Mouse (Mus musculus): ENCODE data around the gene Nkx3-2. TPM values are rescaled to one million over a fixed set of nuclear protein-coding genes. Genes with fewer than 3 reads are reported as not detected.

Gene Nkx3-2
- polyA plus RNA-seq, 1 experiment from 2014 or later: not detected

- peaks cover 40% of the 10 kb centered on the region for H3K4me1 ChIP-seq
- H3K9me3 ChIP-seq: no peaks in the 10 kb centered on the region
- no peak overlapping the region for H3K27ac ChIP-seq
- 3% methylated on average over 8 of the region's 8 CpGs for WGBS
- H3K4me3 ChIP-seq: no peak overlapping the region
- peaks cover 100% of the 10 kb centered on the region for H3K27me3 ChIP-seq (ENCODE audit: poor library complexity, severe bottlenecking)
- H3K36me3 ChIP-seq (replicated peaks): no peaks in the 10 kb centered on the region
- DNase-seq (ENCODE audit: extremely low spot score, low spot score): no peak
Measured at GRCm38 (mm10) chr5:41760071-41760470, 4.2 kb downstream of the Nkx3-2 start.

- under 1% methylated on average over 19 of the region's 19 CpGs for WGBS
Measured at GRCm38 (mm10) chr5:41758671-41759639, 5.3 kb downstream of the Nkx3-2 start.

GRCm38 (mm10) chr5:41757338-41757737 lies 7.0 kb downstream of the Nkx3-2 start:
- H3K4me3 ChIP-seq: no peak overlapping the region
- peaks cover 24% of the 10 kb centered on the region for H3K4me1 ChIP-seq
- no peaks in the 10 kb centered on the region for H3K36me3 ChIP-seq (replicated peaks)
- 3% methylated on average over 5 of the region's 5 CpGs for WGBS
- no peaks in the 10 kb centered on the region for H3K9me3 ChIP-seq
- DNase-seq (ENCODE audit: extremely low spot score, low spot score): peak; percentile 15
- H3K27me3 ChIP-seq (ENCODE audit: poor library complexity, severe bottlenecking): peaks cover 100% of the 10 kb centered on the region
- no peak overlapping the region for H3K27ac ChIP-seq

More at GRCm38 (mm10) chr5:41758671-41759639, 5.3 kb downstream of the Nkx3-2 start:
- Histone ChIP-seq H3K27me3 (ENCODE audit: poor library complexity, severe bottlenecking) (peaks cover 100% of the 10 kb centered on the region), H3K36me3 (replicated peaks) (no peaks in the 10 kb centered on the region), H3K27ac (no peak overlapping the region), H3K4me3 (no peak overlapping the region), H3K4me1 (peaks cover 40% of the 10 kb centered on the region), H3K9me3 (no peaks in the 10 kb centered on the region)
- no peak for DNase-seq (ENCODE audit: extremely low spot score, low spot score)

GRCm38 (mm10) chr5:41756396-41756795 lies 7.9 kb downstream of the Nkx3-2 start:
- whole genome bisulfite sequencing: 4% methylated on average over 4 of the region's 4 CpGs
- H3K27me3 ChIP-seq (ENCODE audit: poor library complexity, severe bottlenecking): peaks cover 100% of the 10 kb centered on the region
- H3K4me3 ChIP-seq: no peak overlapping the region
- no peaks in the 10 kb centered on the region for H3K36me3 ChIP-seq (replicated peaks)
- no peaks in the 10 kb centered on the region for H3K9me3 ChIP-seq
- DNase-seq (ENCODE audit: extremely low spot score, low spot score): no peak
- H3K4me1 ChIP-seq: peaks cover 17% of the 10 kb centered on the region
- H3K27ac ChIP-seq: no peak overlapping the region

- Histone ChIP-seq H3K4me1 (peaks cover 14% of the 10 kb centered on the region), H3K4me3 (no peak overlapping the region), H3K36me3 (replicated peaks) (no peaks in the 10 kb centered on the region), H3K27ac (no peak overlapping the region), H3K9me3 (no peaks in the 10 kb centered on the region), H3K27me3 (ENCODE audit: poor library complexity, severe bottlenecking) (peaks cover 100% of the 10 kb centered on the region)
- DNase-seq (ENCODE audit: extremely low spot score, low spot score): peak; percentile 39
- WGBS: under 1% methylated on average over 23 of the region's 23 CpGs
Measured at GRCm38 (mm10) chr5:41755373-41755960, 8.8 kb downstream of the Nkx3-2 start.

GRCm38 (mm10) chr5:41754836-41755235 lies 9.5 kb downstream of the Nkx3-2 start:
- Histone ChIP-seq H3K4me3 (no peak overlapping the region; the same call in 1 of the 2 replicates), H3K9me3 (no peaks in the 10 kb centered on the region), H3K4me1 (peaks cover 14% of the 10 kb centered on the region), H3K27me3 (ENCODE audit: poor library complexity, severe bottlenecking) (peaks cover 100% of the 10 kb centered on the region), H3K36me3 (replicated peaks) (no peaks in the 10 kb centered on the region), H3K27ac (no peak overlapping the region)
- DNase-seq (ENCODE audit: extremely low spot score, low spot score): peak; percentile 40
- WGBS: under 1% methylated on average over 16 of the region's 16 CpGs

GRCm38 (mm10) chr5:41754226-41754775 lies 10.0 kb downstream of the Nkx3-2 start:
- peak; percentile 28 for DNase-seq (ENCODE audit: extremely low spot score, low spot score)
- no peak overlapping the region; the same call in 1 of the 2 replicates for H3K4me3 ChIP-seq
- peaks cover 100% of the 10 kb centered on the region for H3K27me3 ChIP-seq (ENCODE audit: poor library complexity, severe bottlenecking)
- H3K27ac ChIP-seq: no peak overlapping the region
- no peaks in the 10 kb centered on the region for H3K36me3 ChIP-seq (replicated peaks)
- no peaks in the 10 kb centered on the region for H3K9me3 ChIP-seq
- under 1% methylated on average over 17 of the region's 17 CpGs for WGBS
- H3K4me1 ChIP-seq: peaks cover 14% of the 10 kb centered on the region

GRCm38 (mm10) chr5:41752721-41753120 lies 11.6 kb downstream of the Nkx3-2 start:
- Histone ChIP-seq H3K9me3 (no peaks in the 10 kb centered on the region), H3K27me3 (ENCODE audit: poor library complexity, severe bottlenecking) (peaks cover 100% of the 10 kb centered on the region), H3K27ac (no peak overlapping the region), H3K36me3 (replicated peaks) (no peaks in the 10 kb centered on the region), H3K4me3 (no peak overlapping the region), H3K4me1 (peaks cover 14% of the 10 kb centered on the region)
- peak; percentile 24 for DNase-seq (ENCODE audit: extremely low spot score, low spot score)
- 26% methylated on average over 4 of the region's 4 CpGs for WGBS

- Histone ChIP-seq H3K36me3 (replicated peaks) (no peaks in the 10 kb centered on the region), H3K9me3 (no peaks in the 10 kb centered on the region), H3K27me3 (ENCODE audit: poor library complexity, severe bottlenecking) (peaks cover 99% of the 10 kb centered on the region), H3K27ac (no peak overlapping the region), H3K4me1 (peaks cover 14% of the 10 kb centered on the region), H3K4me3 (no peak overlapping the region)
- 0% methylated on average over 11 of the region's 15 CpGs for WGBS
- DNase-seq (ENCODE audit: extremely low spot score, low spot score): peak; percentile 17
Measured at GRCm38 (mm10) chr5:41744898-41745780, 19.2 kb downstream of the Nkx3-2 start.

GRCm38 (mm10) chr5:41744234-41744633 lies 20.1 kb downstream of the Nkx3-2 start:
- peaks cover 93% of the 10 kb centered on the region for H3K27me3 ChIP-seq (ENCODE audit: poor library complexity, severe bottlenecking)
- H3K27ac ChIP-seq: no peak overlapping the region
- no peaks in the 10 kb centered on the region for H3K9me3 ChIP-seq
- DNase-seq (ENCODE audit: extremely low spot score, low spot score): peak; percentile 14
- H3K4me3 ChIP-seq: no peak overlapping the region
- H3K36me3 ChIP-seq (replicated peaks): no peaks in the 10 kb centered on the region
- peaks cover 14% of the 10 kb centered on the region for H3K4me1 ChIP-seq
- WGBS: 6% methylated on average over 7 of the region's 7 CpGs

- no peaks in the 10 kb centered on the region for H3K36me3 ChIP-seq (replicated peaks)
- no peak for DNase-seq (ENCODE audit: extremely low spot score, low spot score)
- no peaks in the 10 kb centered on the region for H3K4me1 ChIP-seq
- WGBS: 76% methylated on average over 6 of the region's 6 CpGs
- H3K9me3 ChIP-seq: no peaks in the 10 kb centered on the region
- H3K27me3 ChIP-seq (ENCODE audit: poor library complexity, severe bottlenecking): peaks cover 38% of the 10 kb centered on the region
- H3K27ac ChIP-seq: no peak overlapping the region
- no peak overlapping the region for H3K4me3 ChIP-seq
Measured at GRCm38 (mm10) chr5:41738817-41739216, 25.5 kb downstream of the Nkx3-2 start.

- H3K4me3 ChIP-seq: no peak overlapping the region
- no peak overlapping the region for H3K27ac ChIP-seq
- 55% methylated on average over 5 of the region's 5 CpGs for WGBS
- no peaks in the 10 kb centered on the region for H3K36me3 ChIP-seq (replicated peaks)
- H3K27me3 ChIP-seq (ENCODE audit: poor library complexity, severe bottlenecking): peaks cover 21% of the 10 kb centered on the region
- H3K4me1 ChIP-seq: no peaks in the 10 kb centered on the region
- no peaks in the 10 kb centered on the region for H3K9me3 ChIP-seq
- no peak for DNase-seq (ENCODE audit: extremely low spot score, low spot score)
Measured at GRCm38 (mm10) chr5:41737039-41737438, 27.3 kb downstream of the Nkx3-2 start.
